Mouse (Mus musculus) embryo, embryonic 11.5 days (tissue): Measurements from ENCODE around the gene Ptger1.

Experiments
- DNase-seq: peaks from one replicate; pipeline ENCODE4 v3.0.0-alpha.2; 2012; ENCODE audit warnings: low read depth, low spot score

Gene Ptger1

DNA sequence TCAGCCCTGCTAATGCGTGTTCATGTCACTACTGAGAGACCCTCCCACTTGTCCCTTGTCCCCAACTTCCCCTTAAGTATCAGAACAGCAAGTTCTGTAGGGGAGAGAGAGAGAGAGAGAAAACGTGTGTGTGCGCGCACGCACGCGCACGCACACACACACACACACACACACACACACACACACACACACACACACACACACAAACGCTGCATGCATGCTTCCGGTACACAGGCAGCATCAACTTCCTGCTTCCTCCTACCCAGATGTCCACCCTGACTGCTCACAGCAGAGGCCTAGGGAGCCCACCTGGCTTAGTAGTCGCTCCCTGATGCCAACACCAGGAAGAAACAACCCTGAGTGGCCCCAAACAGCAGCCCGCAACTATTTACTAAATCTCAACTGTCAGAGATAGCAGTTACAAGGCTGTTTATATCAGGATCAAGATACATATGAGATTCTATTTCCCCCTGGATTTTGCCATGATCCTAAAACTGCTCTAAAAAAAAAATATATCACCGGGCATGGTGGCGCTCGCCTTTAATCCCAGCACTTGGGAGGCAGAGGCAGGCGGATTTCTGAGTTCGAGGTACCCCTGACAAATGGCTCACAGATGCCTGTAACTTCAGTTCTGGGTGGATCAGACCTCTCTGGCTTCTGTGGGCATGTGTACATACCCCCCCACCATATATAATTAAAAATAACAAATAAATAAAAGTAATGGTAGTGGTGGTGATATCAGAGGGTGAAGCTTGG is 29.1 kb downstream of the Ptger1 start:
- no peak for DNase-seq

DNA sequence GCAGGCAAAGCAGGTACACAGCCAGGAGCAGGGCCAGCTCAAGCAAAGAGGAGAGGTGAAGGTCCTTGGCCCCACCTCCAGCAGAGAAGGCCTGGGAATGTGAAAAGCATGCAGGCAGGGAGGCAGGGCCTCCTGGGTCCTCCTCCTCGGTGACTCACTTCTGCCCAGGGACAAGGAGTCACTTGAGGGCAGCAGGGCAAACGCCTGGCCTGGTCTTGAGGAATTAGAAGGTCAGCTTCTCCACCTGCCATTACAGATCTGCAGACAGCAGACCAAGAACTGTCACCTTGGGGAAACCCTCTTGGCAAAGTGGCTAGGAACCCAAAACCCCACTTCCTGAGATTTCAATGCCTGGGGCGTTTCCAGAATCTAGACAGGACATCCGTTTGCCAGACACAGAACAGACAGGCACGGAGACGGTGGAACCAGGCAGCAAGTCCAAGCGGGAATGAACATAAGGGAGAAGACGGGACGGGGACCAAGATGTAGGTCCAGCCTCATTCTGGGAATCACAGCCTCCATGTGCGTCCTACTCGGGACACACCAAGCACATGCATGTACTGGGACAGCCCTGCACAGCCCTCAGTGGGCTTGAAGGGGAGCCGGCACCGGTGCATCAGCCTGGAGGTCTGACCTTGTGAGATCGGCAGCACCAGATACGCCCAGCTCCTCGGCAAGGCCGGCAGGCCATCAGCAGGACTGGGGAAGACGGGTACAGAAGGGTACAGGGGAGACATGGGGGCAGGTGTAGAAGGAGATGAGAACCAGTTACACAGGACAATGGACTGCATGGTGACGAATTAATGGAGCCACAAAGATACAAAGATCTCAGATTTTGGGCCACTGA is 31.1 kb downstream of the Ptger1 start:
- DNase-seq = no peak

DNA sequence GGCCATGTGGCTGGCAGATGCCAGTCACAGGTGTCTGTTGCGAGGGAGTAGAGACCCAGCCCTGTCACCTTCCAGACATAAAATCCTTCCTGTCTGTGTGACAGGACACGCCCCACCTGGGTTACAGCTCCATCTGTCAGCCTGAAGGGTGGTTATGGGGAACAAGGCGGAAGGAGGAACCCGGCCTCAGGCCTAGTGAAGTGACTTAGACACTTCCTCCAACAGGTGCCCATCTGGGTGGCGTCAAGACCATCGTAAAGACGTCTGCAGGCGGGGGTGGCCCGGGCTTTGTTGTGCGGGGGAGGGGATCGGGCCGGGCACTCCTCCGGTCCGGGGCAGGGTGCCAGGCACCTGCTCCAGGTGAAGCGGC is 31.8 kb downstream of the Ptger1 start:
- no peak for DNase-seq

DNA sequence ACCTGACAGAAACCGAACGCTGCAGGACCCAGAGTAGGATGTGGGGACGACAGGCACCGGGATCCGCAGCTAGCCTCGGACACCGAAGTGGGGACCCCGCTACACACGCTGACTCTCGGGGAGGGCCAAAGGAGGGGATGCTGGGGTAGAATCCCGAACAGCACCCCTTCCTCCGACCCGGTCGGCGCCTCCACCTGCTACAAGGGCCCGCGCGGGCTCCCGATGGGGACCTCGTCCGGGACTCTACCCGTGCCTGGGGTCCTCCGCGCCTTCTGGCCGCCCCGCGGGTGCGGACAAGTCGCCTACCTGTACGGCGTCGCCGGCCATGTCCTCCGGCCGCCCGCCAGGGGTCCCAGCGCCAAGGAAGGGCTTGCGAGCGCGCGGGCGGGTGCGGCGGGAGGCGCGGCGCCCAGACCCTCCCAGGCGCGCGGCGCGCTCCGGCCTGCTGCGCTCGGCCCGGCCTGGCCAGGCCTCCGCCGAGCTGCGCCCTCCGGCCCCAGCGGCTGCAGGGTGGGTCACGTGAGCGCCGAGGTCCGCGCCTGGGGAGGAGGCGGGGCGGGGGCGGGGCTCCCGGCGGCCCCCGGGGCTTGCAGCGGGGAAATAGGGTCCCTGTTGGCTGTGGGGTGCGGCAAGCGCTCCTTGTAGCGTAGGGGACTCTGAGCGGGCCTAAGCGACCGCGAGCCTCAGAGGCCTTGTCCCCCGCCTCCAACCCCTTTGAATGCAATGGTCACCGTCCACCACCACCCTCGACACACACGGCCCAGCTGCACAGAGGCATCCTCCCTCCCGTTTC is 32.4 kb downstream of the Ptger1 start, which contains the start of gene Pkn1:
TSS of gene Pkn1 (minus strand) at position 519 of the 793 bp plus-strand sequence.
- peak; percentile 63 for DNase-seq

- DNase-seq = no peak
Measured at GRCm38 (mm10) chr8:83699566-83699965, 33.1 kb downstream of the Ptger1 start.

- DNase-seq = no peak
Measured at GRCm38 (mm10) chr8:83700423-83701085, 34.1 kb downstream of the Ptger1 start.

DNA sequence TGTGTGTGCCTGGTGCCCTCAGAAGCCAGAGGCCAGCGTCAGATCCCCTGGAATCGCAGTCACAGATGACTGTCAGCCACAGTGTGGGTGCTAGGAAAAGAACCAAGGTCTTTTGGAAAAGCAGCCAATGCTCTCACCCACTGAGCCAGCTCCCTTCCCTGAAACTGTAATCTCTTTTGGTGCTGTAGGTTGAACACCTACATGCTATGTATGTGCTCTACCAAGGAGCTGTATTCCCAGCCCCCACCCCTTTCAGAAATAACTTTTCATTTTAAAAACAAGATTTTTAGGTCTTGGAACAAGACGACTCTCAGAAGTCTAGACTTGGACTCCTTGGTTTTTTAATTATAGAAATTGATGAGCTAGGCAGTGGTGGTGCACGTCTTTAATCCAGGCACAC is 36.9 kb downstream of the Ptger1 start:
- DNase-seq = no peak

GRCm38 (mm10) chr8:83706411-83706810 is 39.9 kb downstream of the Ptger1 start:
- DNase-seq = no peak

DNA sequence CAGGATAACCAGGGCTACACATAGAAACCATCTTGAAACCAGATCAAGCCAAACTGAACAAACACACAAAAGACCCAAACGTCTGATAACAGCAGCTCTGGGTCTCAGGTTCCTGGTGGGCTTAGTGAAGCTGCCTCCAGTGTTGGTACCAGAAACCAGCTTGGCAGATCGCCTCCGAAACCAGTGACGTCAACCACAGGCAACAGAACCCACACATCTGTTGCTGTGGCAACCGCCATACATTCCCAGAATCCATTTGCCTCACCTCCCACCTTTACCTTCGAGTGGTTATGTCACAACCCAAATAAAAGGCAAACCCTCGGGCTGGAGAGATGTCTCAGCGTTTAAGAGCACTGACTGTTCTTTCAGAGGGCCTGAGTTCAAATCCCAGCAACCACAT is 41.1 kb downstream of the Ptger1 start:
- DNase-seq = no peak

- DNase-seq = no peak
Measured at GRCm38 (mm10) chr8:83714676-83715030, 48.2 kb downstream of the Ptger1 start.

DNA sequence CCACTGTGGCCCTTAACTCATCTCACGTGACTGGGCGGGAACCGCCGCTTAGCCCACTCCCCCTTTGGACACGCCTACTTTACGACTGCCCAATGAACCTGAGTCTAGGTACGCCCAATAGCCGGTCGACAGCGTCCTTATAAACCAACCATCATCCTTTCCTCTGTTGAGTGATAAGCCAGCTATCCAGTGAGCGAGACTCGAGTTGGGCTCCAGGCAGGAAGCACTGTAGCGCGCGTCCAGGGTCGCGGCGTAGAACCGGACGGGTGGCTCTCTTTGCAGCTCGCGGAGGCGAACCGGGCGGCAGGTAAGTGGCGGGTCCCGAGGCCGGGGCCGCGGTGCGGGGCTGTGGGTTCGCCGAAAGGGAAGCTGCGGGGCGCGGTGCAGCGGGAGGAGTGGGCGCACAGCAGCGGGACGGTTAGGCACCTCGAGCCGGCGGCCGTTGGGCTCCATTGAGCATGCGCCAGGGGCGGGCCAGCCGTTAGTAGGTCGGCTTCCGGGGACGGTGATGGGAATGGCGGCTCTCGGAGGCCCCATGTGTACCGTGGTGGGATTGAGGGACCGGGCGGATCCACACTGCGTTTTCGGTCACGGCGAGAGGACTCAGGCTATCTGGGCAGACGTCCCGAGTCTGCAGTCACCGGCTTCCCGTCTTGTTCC is 48.7 kb downstream of the Ptger1 start, which contains the start of gene Ddx39:
TSS of gene Ddx39 (plus strand) at position 147 of the 660 bp plus-strand sequence.
- DNase-seq = peak; percentile 94

DNA sequence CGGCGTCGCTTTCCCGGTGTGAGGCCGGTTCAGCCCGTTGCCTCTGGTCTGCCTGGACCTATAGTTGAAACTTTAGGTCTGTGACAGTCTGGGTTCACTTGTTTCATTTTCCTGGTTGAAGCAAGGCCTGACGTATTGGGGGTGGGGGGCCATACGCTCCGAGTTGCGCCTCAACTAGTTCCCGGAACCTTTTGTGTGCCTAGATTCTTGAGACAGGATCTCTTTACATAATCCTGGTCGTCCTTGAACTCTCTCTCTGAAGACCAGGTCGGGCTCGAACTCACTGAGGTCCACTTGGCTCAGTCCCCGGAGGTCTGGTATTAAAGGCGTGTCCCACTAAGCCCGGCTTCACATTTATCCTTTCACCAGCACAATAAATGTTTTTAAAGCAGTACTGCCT is 49.3 kb downstream of the Ptger1 start:
- no peak for DNase-seq

GRCm38 (mm10) chr8:83716563-83716962 is 50.1 kb downstream of the Ptger1 start:
- DNase-seq = no peak

- DNase-seq = no peak
Measured at GRCm38 (mm10) chr8:83719048-83719447, 52.6 kb downstream of the Ptger1 start.

DNA sequence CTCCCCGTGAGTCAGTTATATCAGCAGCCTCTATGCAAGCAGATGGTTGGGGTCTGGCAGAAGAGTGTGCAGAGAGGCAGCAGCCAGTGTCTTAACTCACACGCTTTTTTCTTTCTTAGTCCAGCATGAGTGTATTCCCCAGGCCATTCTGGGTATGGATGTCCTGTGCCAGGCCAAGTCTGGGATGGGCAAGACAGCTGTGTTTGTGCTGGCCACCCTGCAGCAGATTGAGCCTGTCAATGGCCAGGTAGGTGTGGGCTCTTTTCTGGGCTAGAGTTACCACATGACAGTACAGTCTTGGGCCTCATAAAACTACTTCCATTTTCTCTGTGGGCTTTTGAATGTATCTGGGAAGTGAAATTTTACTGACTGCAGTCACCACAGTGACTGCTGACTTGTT is 53.2 kb downstream of the Ptger1 start:
- DNase-seq = no peak

- no peak for DNase-seq
Measured at GRCm38 (mm10) chr8:83721405-83722025, 55.0 kb downstream of the Ptger1 start.
